Comparison of ENCODE assay signal across 8 mouse cellular contexts in the genomic region with DNA sequence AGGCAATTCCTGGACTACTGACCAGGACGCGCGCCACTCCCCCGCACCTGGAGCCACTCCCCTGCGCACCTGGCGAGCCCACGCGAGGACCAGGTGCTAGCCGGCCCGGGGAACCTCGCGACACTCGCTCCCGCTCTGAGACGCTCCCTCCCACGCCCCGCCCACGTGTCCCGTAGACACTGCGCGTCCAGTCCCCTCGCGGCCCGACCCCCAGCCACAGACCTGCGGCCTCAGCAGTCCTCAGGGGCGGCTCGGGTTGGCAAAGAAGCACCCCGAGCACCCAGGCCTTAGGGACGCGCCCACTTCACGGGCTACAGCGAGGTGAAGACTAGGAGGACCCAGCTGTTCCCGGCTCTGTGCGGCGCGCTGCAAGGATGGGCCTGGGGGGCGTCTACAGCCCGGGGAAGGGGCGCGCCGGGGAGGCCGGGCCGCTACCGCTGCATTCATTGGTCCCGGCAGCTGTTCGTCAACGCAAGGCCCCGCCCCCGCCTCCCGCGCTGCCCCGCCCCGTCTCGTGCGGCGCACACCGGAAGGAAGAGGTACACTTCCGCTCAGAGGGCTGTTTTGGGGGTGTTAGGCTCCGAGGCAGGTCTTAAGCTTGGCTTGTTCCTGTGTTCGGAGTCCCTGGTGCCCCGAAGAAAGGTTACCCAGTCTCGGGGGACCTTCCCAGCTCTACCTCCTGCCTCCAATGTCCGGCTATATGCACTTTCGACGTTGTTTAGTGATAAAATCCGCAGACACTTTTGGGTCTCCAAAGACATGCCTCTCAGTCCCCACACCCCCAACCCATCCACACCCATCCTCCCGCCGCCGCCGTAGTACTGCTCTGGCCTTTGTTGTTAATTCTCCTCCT. TPM values are rescaled to one million over a fixed set of nuclear protein-coding genes. Genes with fewer than 3 reads are reported as not detected.
DNase-seq lines count a peak whose midpoint lies in the region; ATAC-seq and TF ChIP-seq lines count a peak whose summit lies in the region.

A gene (minus strand): TSS at position 422 of the 853 bp plus-strand sequence.

- H3K4me2 ChIP-seq in forebrain, embryonic 16.5 days (ENCODE audit: low read length) = peak within 1 kb of the TSS; percentile 97
- H3K4me2 ChIP-seq in lung, embryonic 14.5 days = peak within 1 kb of the TSS; percentile 90

- TF ChIP-seq POLR2A in MEL (IDR thresholded peaks at IDR 0.05; ENCODE audit: control insufficient read depth in 1 of 2, insufficient read depth in 1 of 2, low read depth in 1 of 2, low read length in 2 of 2, poor library complexity in 1 of 2) = peak in 1 of 2 experiments; percentile 93; a peak in 2 of 4 replicates
- TF ChIP-seq POLR2A in olfactory bulb, adult 2 months (IDR thresholded peaks at IDR 0.05; ENCODE audit: insufficient read depth, low read depth, low read length) = no peak
- TF ChIP-seq POLR2A in thymus, adult 2 months (IDR thresholded peaks at IDR 0.05; ENCODE audit: control insufficient read depth, extremely low read depth, insufficient read depth, low read length, poor library complexity) = peak; percentile 86

- intact Hi-C loops in heart, postnatal 36 days (cut with DNase I) = loop anchor here (2.0 to 10.0 kb wide), 4 partner anchors 49 to 941 kb away; a partner anchor contains a TSS

- peak within 1 kb of the TSS; percentile 60 for H3K27ac ChIP-seq in MEL (ENCODE audit: control insufficient read depth, low read depth, low read length)
- H3K27ac ChIP-seq in forebrain, embryonic 16.5 days (ENCODE audit: low read length) = peak within 1 kb of the TSS; percentile 31; the same call in 1 of the 2 replicates
- peak within 1 kb of the TSS; percentile 89 for H3K27ac ChIP-seq in layer of hippocampus, adult 2 months
- peak within 1 kb of the TSS; percentile 48; the same call in 1 of the 2 replicates for H3K27ac ChIP-seq in lung, embryonic 14.5 days (ENCODE audit: low read depth)
- H3K27ac ChIP-seq in olfactory bulb, adult 2 months (ENCODE audit: insufficient read depth, low read depth, low read length) = no peak within 1 kb of the TSS
- H3K27ac ChIP-seq in thymus, adult 2 months (ENCODE audit: control insufficient read depth, insufficient read depth, low read length) = peak within 1 kb of the TSS; percentile 83

- 0 out of 4 replicates have a peak, but pooled peaks of 1 of the 2 experiments have one; percentile 15 for TF ChIP-seq EP300 in MEL (IDR thresholded peaks at IDR 0.05; ENCODE audit: low read depth in 1 of 2, low read length in 2 of 2)

- ATAC-seq in forebrain, embryonic 16.5 days = peak; percentile 99
- peak; percentile 99 for ATAC-seq in lung, embryonic 14.5 days (ENCODE audit: insufficient read depth)

- TF ChIP-seq RAD21 in MEL (IDR thresholded peaks at IDR 0.05; ENCODE audit: low read depth, low read length) = no peak

- no peaks in the 10 kb centered on the region for H3K9me3 ChIP-seq in MEL (replicated peaks; ENCODE audit: insufficient read depth, low read length)
- no peaks in the 10 kb centered on the region for H3K9me3 ChIP-seq in forebrain, embryonic 16.5 days (ENCODE audit: control insufficient read depth, low read length)
- H3K9me3 ChIP-seq in lung, embryonic 14.5 days (ENCODE audit: low read depth, low read length) = no peaks in the 10 kb centered on the region

- peak within 1 kb of the TSS; percentile 84 for H3K9ac ChIP-seq in MEL (ENCODE audit: control insufficient read depth, low read depth, low read length, poor library complexity, severe bottlenecking)
- peak within 1 kb of the TSS; percentile 82 for H3K9ac ChIP-seq in forebrain, embryonic 16.5 days (replicated peaks; ENCODE audit: low read depth, low read length)
- peak within 1 kb of the TSS; percentile 65 for H3K9ac ChIP-seq in lung, embryonic 14.5 days

- WGBS in forebrain, embryonic 16.5 days = under 1% methylated on average over 70 of the region's 70 CpGs
- WGBS in lung, embryonic 14.5 days = 1% methylated on average over 70 of the region's 70 CpGs
- WGBS in olfactory bulb, adult 2 months = under 1% methylated on average over 70 of the region's 70 CpGs
- WGBS in thymus, adult 2 months = under 1% methylated on average over 70 of the region's 70 CpGs

- TF ChIP-seq CTCF in MEL (IDR thresholded peaks at IDR 0.05 in 2 of 3, conservative IDR thresholded peaks at IDR 0.05 in 1 of 3; ENCODE audit: control insufficient read depth in 1 of 3, insufficient read depth in 1 of 3, low read depth in 2 of 3, low read length in 3 of 3, poor library complexity in 1 of 3, severe bottlenecking in 1 of 3) = no peak
- no peak for TF ChIP-seq CTCF in layer of hippocampus, adult 2 months (conservative IDR thresholded peaks at IDR 0.05)
- no peak for TF ChIP-seq CTCF in lung, embryonic 14.5 days (IDR thresholded peaks at IDR 0.05; ENCODE audit: low read depth)
- TF ChIP-seq CTCF in olfactory bulb, adult 2 months (IDR thresholded peaks at IDR 0.05; ENCODE audit: insufficient read depth, low read depth, low read length) = no peak
- TF ChIP-seq CTCF in thymus, adult 2 months (IDR thresholded peaks at IDR 0.05; ENCODE audit: borderline replicate concordance, control insufficient read depth, extremely low read depth, insufficient read depth, low read length, poor library complexity) = no peak

- H3K27me3 ChIP-seq in MEL (ENCODE audit: control insufficient read depth in 1 of 2, insufficient read depth in 2 of 2, low read length in 2 of 2) = no peaks in the 10 kb centered on the region
- H3K27me3 ChIP-seq in forebrain, embryonic 16.5 days (replicated peaks; ENCODE audit: control insufficient read depth, insufficient read depth, low read length) = no peaks in the 10 kb centered on the region
- no peaks in the 10 kb centered on the region for H3K27me3 ChIP-seq in lung, embryonic 14.5 days (ENCODE audit: insufficient read depth, low read length)
- H3K27me3 ChIP-seq in thymus, adult 2 months (ENCODE audit: control insufficient read depth, insufficient read depth, low read length) = no peaks in the 10 kb centered on the region

- peaks cover 2% of the 10 kb centered on the region; the same call in 1 of the 2 replicates for H3K79me2 ChIP-seq in MEL (ENCODE audit: control insufficient read depth, insufficient read depth, low read length, poor library complexity)

- peaks cover 0 to 6% of the 10 kb centered on the region in 2 experiments; a peak in 2 of 4 replicates for H3K4me1 ChIP-seq in MEL (ENCODE audit: control insufficient read depth in 1 of 2, insufficient read depth in 2 of 2, low read length in 2 of 2)
- H3K4me1 ChIP-seq in forebrain, embryonic 16.5 days (replicated peaks; ENCODE audit: control insufficient read depth, insufficient read depth, low read length) = peaks cover 17% of the 10 kb centered on the region
- 0 out of 2 replicates have a peak, but pooled peaks cover 6% of the 10 kb centered on the region for H3K4me1 ChIP-seq in lung, embryonic 14.5 days (ENCODE audit: insufficient read depth)
- H3K4me1 ChIP-seq in olfactory bulb, adult 2 months (ENCODE audit: control insufficient read depth, insufficient read depth, low read length) = peaks cover 15% of the 10 kb centered on the region
- H3K4me1 ChIP-seq in thymus, adult 2 months (replicated peaks; ENCODE audit: control insufficient read depth, insufficient read depth, low read length) = peaks cover 7% of the 10 kb centered on the region

- H3K36me3 ChIP-seq in MEL (ENCODE audit: control insufficient read depth in 1 of 2, insufficient read depth in 2 of 2, low read length in 2 of 2) = peaks cover 0 to 3% of the 10 kb centered on the region in 2 experiments; a peak in 1 of 4 replicates
- peaks cover 9% of the 10 kb centered on the region for H3K36me3 ChIP-seq in forebrain, embryonic 16.5 days (ENCODE audit: control insufficient read depth, insufficient read depth)
- H3K36me3 ChIP-seq in lung, embryonic 14.5 days (ENCODE audit: insufficient read depth) = peaks cover 17% of the 10 kb centered on the region; the same call in 1 of the 2 replicates
- H3K36me3 ChIP-seq in thymus, adult 2 months (ENCODE audit: control insufficient read depth, insufficient read depth, low read length) = no peaks in the 10 kb centered on the region

- DNase-seq in MEL (ENCODE audit: low read depth, low spot score) = peak; percentile 91
- DNase-seq in cerebellum, adult 18-20 months = peak; percentile 74 to 86
- peak; percentile 89 for DNase-seq in heart, postnatal 36 days
- DNase-seq in layer of hippocampus, adult 2 months (ENCODE audit: low spot score in 2 of 2) = peak; percentile 88 to 89
- peak; percentile 92 for DNase-seq in lung, embryonic 14.5 days
- DNase-seq in thymus, adult 2 months = peak; percentile 95

- peak within 1 kb of the TSS; percentile 83 to 86 for H3K4me3 ChIP-seq in MEL (ENCODE audit: control insufficient read depth in 1 of 2, insufficient read depth in 1 of 2, low read depth in 2 of 2, low read length in 2 of 2)
- peak within 1 kb of the TSS; percentile 86 for H3K4me3 ChIP-seq in forebrain, embryonic 16.5 days (replicated peaks; ENCODE audit: low read length)
- H3K4me3 ChIP-seq in layer of hippocampus, adult 2 months = peak within 1 kb of the TSS; percentile 87
- peak within 1 kb of the TSS; percentile 77 for H3K4me3 ChIP-seq in lung, embryonic 14.5 days (ENCODE audit: low read depth, low read length)
- H3K4me3 ChIP-seq in olfactory bulb, adult 2 months (ENCODE audit: insufficient read depth, low read depth, low read length) = peak within 1 kb of the TSS; percentile 97
- peak within 1 kb of the TSS; percentile 96 for H3K4me3 ChIP-seq in thymus, adult 2 months (ENCODE audit: control insufficient read depth, insufficient read depth, low read length)

TF ChIP-seq in MEL, 35 proteins besides CTCF, POLR2A, EP300 and RAD21 (continues in another document):
- TF ChIP-seq NELFE (IDR thresholded peaks at IDR 0.05; ENCODE audit: low read depth, low read length) = peak; percentile 85
- TF ChIP-seq ELF1 (IDR thresholded peaks at IDR 0.05; ENCODE audit: low read depth, low read length) = peak; percentile 72
- TF ChIP-seq BHLHE40 (IDR thresholded peaks at IDR 0.05; ENCODE audit: borderline replicate concordance, low read depth, low read length) = peak; percentile 99
- TF ChIP-seq MAX (IDR thresholded peaks at IDR 0.05; ENCODE audit: low read length) = peak; percentile 22
- TF ChIP-seq TBP (IDR thresholded peaks at IDR 0.05; ENCODE audit: low read depth, low read length) = peak; percentile 53
- no peak for TF ChIP-seq RCOR1 (IDR thresholded peaks at IDR 0.05; ENCODE audit: low read depth, low read length)
- peak; percentile 33; the same call in 1 of the 2 replicates for TF ChIP-seq ETS1 (IDR thresholded peaks at IDR 0.05; ENCODE audit: low read depth, low read length)

RNA-seq across cellular contexts. Expression of the gene that starts here (rescaled TPM):
- 5.6 and 7.4 TPM in 2 replicates for total RNA-seq in MEL (2012; rRNA removed)
- 1 to 10 TPM in 1 of 2 experiments, not detected in 1; 9.9 TPM for polyA plus RNA-seq in MEL (2012; ENCODE audit: insufficient read depth in 1 of 2, insufficient read length in 2 of 2, low read depth in 1 of 2, low replicate concordance in 2 of 2, missing spikeins in 1 of 2)
- 45.0 and 56.0 TPM in 2 replicates for polyA plus RNA-seq in forebrain, embryonic 16.5 days (2015; fragmentation: Nextera tagmentation; extraction: Ambion mirVana)
- 1 to 10 TPM; 3.5 to 3.7 TPM for total RNA-seq in heart, postnatal 36 days (2021)
- 10 to 100 TPM; 80.3 to 84.7 TPM for total RNA-seq in layer of hippocampus, adult 2 months (2021)
- 36.1 and 39.4 TPM in 2 replicates for polyA plus RNA-seq in lung, embryonic 14.5 days (2014; fragmentation: Nextera tagmentation; extraction: Ambion mirVana)
- not detected in 2 replicates for polyA plus RNA-seq in olfactory bulb, adult 2 months (2012; ENCODE audit: insufficient read depth, insufficient read length, low replicate concordance, missing spikeins)
- 28.7 and 30.5 TPM in 2 replicates for polyA plus RNA-seq in thymus, adult 2 months (2012; rRNA removed)
